Mouse (Mus musculus) forebrain, embryonic 11.5 days (tissue): ENCODE measurements around the gene Cdh23. TPM values are rescaled to one million over a fixed set of nuclear protein-coding genes. Genes with fewer than 3 reads are reported as not detected.

Experiments used
- ATAC-seq: fragments of 200-750 bp; cut with Nextera tagmentation; replicated peaks from 2 replicates; pipeline ENCODE4 v1.8.0; 2017; ENCODE audit warnings: moderate TSS enrichment; ENCODE audit not compliant: low FRiP score
- DNase-seq: peaks from one replicate; pipeline ENCODE4 v3.0.0-alpha.2; 2017; ENCODE audit warnings: low spot score
- H3K27ac ChIP-seq: fragments of 300-500 bp; sonication (generic); 2 replicates; pipeline ENCODE4 v1.5.1; 2014; ENCODE audit warnings: low read depth, low read length
- H3K27me3 ChIP-seq: fragments of 300-500 bp; sonication (generic); 2 replicates; pipeline ENCODE4 v1.6.1; 2014; ENCODE audit warnings: mild to moderate bottlenecking, low read length, mixed read lengths; ENCODE audit not compliant: control insufficient read depth, insufficient read depth
- H3K36me3 ChIP-seq: fragments of 300-500 bp; sonication (generic); 2 replicates; pipeline ENCODE4 v1.6.1; 2014; ENCODE audit warnings: mild to moderate bottlenecking, low read length, moderate library complexity, mixed read lengths; ENCODE audit not compliant: control insufficient read depth, insufficient read depth
- H3K4me1 ChIP-seq: fragments of 300-500 bp; sonication (generic); replicated peaks from 2 replicates; pipeline ENCODE4 v1.6.1; 2014; ENCODE audit warnings: low read length, mixed read lengths; ENCODE audit not compliant: control insufficient read depth, insufficient read depth
- H3K4me2 ChIP-seq: fragments of 300-500 bp; sonication (generic); 2 replicates; pipeline ENCODE4 v1.6.1; 2014; ENCODE audit warnings: low read depth, mild to moderate bottlenecking, low read length, moderate library complexity, mixed read lengths; ENCODE audit not compliant: severe bottlenecking
- H3K4me3 ChIP-seq: fragments of 300-500 bp; sonication (generic); 2 replicates; pipeline ENCODE4 v1.5.1; 2014; ENCODE audit warnings: low read depth, low read length
- H3K9ac ChIP-seq: fragments of 300-500 bp; sonication (generic); 2 replicates; pipeline ENCODE4 v1.6.1; 2014; ENCODE audit warnings: low read length
- H3K9me3 ChIP-seq: fragments of 300-500 bp; sonication (generic); 2 replicates; pipeline ENCODE4 v1.6.1; 2016; ENCODE audit warnings: low read length, mixed read lengths; ENCODE audit not compliant: control insufficient read depth
- WGBS: fragments of 180-500 bp; shearing (Covaris S2); extraction: QIAGEN DNeasy Blood & Tissue Kit; methylation state at CpG from one replicate; pipeline ENCODE4 v1.1.7; 2014; 5-methylcytosine and 5-hydroxymethylcytosine counted together
- polyA plus RNA-seq: library from polyadenylated mRNA; unstranded; fragments of >200 nt; fragmentation: Nextera tagmentation; extraction: Ambion mirVana; gene quantifications from 2 replicates; pipeline ENCODE4 v1.2.1, GENCODE M21; 2014

Cdh23 gene
- polyA plus RNA-seq, 1 experiment from 2014 or later = 0.36 TPM

GRCm38 (mm10) chr10:60381142-60381925 is 315.0 kb downstream of the Cdh23 start:
- no peak for DNase-seq
- no peak for ATAC-seq

GRCm38 (mm10) chr10:60380229-60380628 is 316.1 kb downstream of the Cdh23 start:
- DNase-seq (no peak), ATAC-seq (no peak)
- Histone ChIP-seq H3K9me3 (no peaks in the 10 kb centered on the region), H3K27me3 (no peaks in the 10 kb centered on the region), H3K4me2 (no peak overlapping the region), H3K4me1 (no peaks in the 10 kb centered on the region), H3K4me3 (no peak overlapping the region), H3K9ac (no peak overlapping the region), H3K36me3 (no peaks in the 10 kb centered on the region), H3K27ac (no peak overlapping the region)
- 84% methylated on average over 3 of the region's 3 CpGs for WGBS

More at GRCm38 (mm10) chr10:60381142-60381925, 315.0 kb downstream of the Cdh23 start:
- no peak overlapping the region for H3K4me3 ChIP-seq
- no peaks in the 10 kb centered on the region for H3K4me1 ChIP-seq
- no peaks in the 10 kb centered on the region for H3K9me3 ChIP-seq
- H3K4me2 ChIP-seq = no peak overlapping the region
- no peak overlapping the region for H3K27ac ChIP-seq
- WGBS = 79% methylated on average over 10 of the region's 10 CpGs
- no peaks in the 10 kb centered on the region for H3K36me3 ChIP-seq
- no peaks in the 10 kb centered on the region for H3K27me3 ChIP-seq
- no peak overlapping the region for H3K9ac ChIP-seq

GRCm38 (mm10) chr10:60379419-60379957 is 316.8 kb downstream of the Cdh23 start:
- Histone ChIP-seq H3K36me3 (no peaks in the 10 kb centered on the region), H3K9me3 (no peaks in the 10 kb centered on the region), H3K9ac (no peak overlapping the region), H3K27me3 (no peaks in the 10 kb centered on the region), H3K4me3 (no peak overlapping the region), H3K27ac (no peak overlapping the region), H3K4me2 (no peak overlapping the region), H3K4me1 (no peaks in the 10 kb centered on the region)
- WGBS = 82% methylated on average over 9 of the region's 9 CpGs
- ATAC-seq (no peak), DNase-seq (no peak)

GRCm38 (mm10) chr10:60376704-60377103 is 319.6 kb downstream of the Cdh23 start:
- 0 out of 2 replicates have a peak, but pooled peaks cover 2% of the 10 kb centered on the region for H3K4me1 ChIP-seq
- no peak overlapping the region for H3K27ac ChIP-seq
- DNase-seq (no peak), ATAC-seq (no peak)
- no peak overlapping the region for H3K4me3 ChIP-seq
- H3K9ac ChIP-seq = no peak overlapping the region
- no peaks in the 10 kb centered on the region for H3K9me3 ChIP-seq
- no peak overlapping the region for H3K4me2 ChIP-seq
- no peaks in the 10 kb centered on the region for H3K36me3 ChIP-seq
- 92% methylated on average over 16 of the region's 16 CpGs for WGBS
- H3K27me3 ChIP-seq = no peaks in the 10 kb centered on the region

GRCm38 (mm10) chr10:60373937-60374578 is 322.2 kb downstream of the Cdh23 start:
- no peak for ATAC-seq
- Histone ChIP-seq H3K4me2 (no peak overlapping the region), H3K27me3 (no peaks in the 10 kb centered on the region), H3K9ac (no peak overlapping the region), H3K4me3 (no peak overlapping the region), H3K27ac (no peak overlapping the region), H3K36me3 (no peaks in the 10 kb centered on the region), H3K9me3 (no peaks in the 10 kb centered on the region), H3K4me1 (0 out of 2 replicates have a peak, but pooled peaks cover 2% of the 10 kb centered on the region)
- DNase-seq = no peak
- 60% methylated on average over 8 of the region's 8 CpGs for WGBS

- Histone ChIP-seq H3K4me3 (no peak overlapping the region), H3K27ac (no peak overlapping the region), H3K27me3 (no peaks in the 10 kb centered on the region), H3K4me2 (no peak overlapping the region), H3K9ac (no peak overlapping the region), H3K9me3 (no peaks in the 10 kb centered on the region), H3K4me1 (0 out of 2 replicates have a peak, but pooled peaks cover 2% of the 10 kb centered on the region), H3K36me3 (no peaks in the 10 kb centered on the region)
- DNase-seq (no peak), ATAC-seq (no peak)
- 63% methylated on average over 6 of the region's 6 CpGs for WGBS
These were observed 322.8 kb downstream of the Cdh23 start for GRCm38 (mm10) chr10:60373543-60373936.

- Histone ChIP-seq H3K9me3 (no peaks in the 10 kb centered on the region), H3K4me2 (no peak overlapping the region), H3K4me1 (0 out of 2 replicates have a peak, but pooled peaks cover 2% of the 10 kb centered on the region), H3K27ac (no peak overlapping the region), H3K36me3 (no peaks in the 10 kb centered on the region), H3K4me3 (no peak overlapping the region), H3K9ac (no peak overlapping the region), H3K27me3 (no peaks in the 10 kb centered on the region)
- WGBS = 79% methylated on average over 5 of the region's 5 CpGs
- no peak for ATAC-seq
- DNase-seq = no peak
These were observed 324.5 kb downstream of the Cdh23 start for GRCm38 (mm10) chr10:60371596-60372386.

DNA sequence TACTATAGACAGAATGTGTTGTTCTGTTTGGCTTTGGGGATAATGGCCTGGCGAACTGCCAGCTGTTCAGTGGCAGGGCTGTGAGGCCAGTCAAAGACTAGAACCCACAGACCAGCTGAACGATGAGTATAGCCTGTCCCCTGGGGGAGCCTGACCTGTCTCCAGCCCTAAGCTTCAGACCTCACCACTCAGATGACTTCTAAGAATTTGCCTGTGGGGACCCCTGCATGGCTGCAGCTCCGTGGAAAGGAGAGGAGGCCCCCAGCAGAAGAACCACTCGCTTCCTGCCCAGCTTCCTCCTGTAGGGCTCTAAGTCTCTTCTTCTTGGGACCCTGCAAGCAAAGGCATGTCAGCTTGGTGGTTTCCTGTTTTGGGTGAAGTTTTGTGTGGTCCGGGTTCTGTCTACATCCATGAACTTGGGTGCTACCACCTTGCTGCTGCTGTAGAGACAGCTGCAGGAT is 325.7 kb downstream of the Cdh23 start:
- Histone ChIP-seq H3K4me1 (0 out of 2 replicates have a peak, but pooled peaks cover 2% of the 10 kb centered on the region), H3K9me3 (no peaks in the 10 kb centered on the region), H3K27me3 (no peaks in the 10 kb centered on the region), H3K27ac (no peak overlapping the region), H3K4me3 (no peak overlapping the region), H3K36me3 (no peaks in the 10 kb centered on the region), H3K9ac (no peak overlapping the region), H3K4me2 (no peak overlapping the region)
- 84% methylated on average over 5 of the region's 5 CpGs for WGBS
- ATAC-seq (no peak), DNase-seq (no peak)
